Mouse (Mus musculus) lung, embryonic 14.5 days (tissue): ENCODE measurements around the gene Phkb. TPM values are rescaled to one million over a fixed set of nuclear protein-coding genes. Genes with fewer than 3 reads are reported as not detected.

Source experiments
- ATAC-seq: fragments of 200-750 bp; cut with Nextera tagmentation; 2 replicates; pipeline ENCODE4 v1.8.0; 2017; ENCODE audit warnings: mild to moderate bottlenecking, moderate TSS enrichment, moderate library complexity; ENCODE audit not compliant: insufficient read depth
- DNase-seq: peaks from one replicate; pipeline ENCODE4 v3.0.0-alpha.2; 2015
- H3K27ac ChIP-seq: fragments of 300-500 bp; sonication (generic); 2 replicates; pipeline ENCODE4 v1.5.1; 2014; ENCODE audit warnings: low read depth, mild to moderate bottlenecking, moderate library complexity
- H3K27me3 ChIP-seq: fragments of 300-500 bp; sonication (generic); 2 replicates; pipeline ENCODE4 v1.6.1; 2014; ENCODE audit warnings: low read length, control low read depth; ENCODE audit not compliant: insufficient read depth
- H3K36me3 ChIP-seq: fragments of 300-500 bp; sonication (generic); 2 replicates; pipeline ENCODE4 v1.6.1; 2014; ENCODE audit warnings: control low read depth; ENCODE audit not compliant: insufficient read depth
- H3K4me1 ChIP-seq: fragments of 300-500 bp; sonication (generic); 2 replicates; pipeline ENCODE4 v1.6.1; 2014; ENCODE audit warnings: antibody characterized with exemption, control low read depth; ENCODE audit not compliant: insufficient read depth
- H3K4me2 ChIP-seq: fragments of 300-500 bp; sonication (generic); 2 replicates; pipeline ENCODE4 v1.6.1; 2014; ENCODE audit warnings: mild to moderate bottlenecking
- H3K4me3 ChIP-seq: fragments of 300-500 bp; sonication (generic); 2 replicates; pipeline ENCODE4 v1.5.1; 2014; ENCODE audit warnings: low read depth, low read length
- H3K9ac ChIP-seq: fragments of 300-500 bp; sonication (generic); 2 replicates; pipeline ENCODE4 v1.6.1; 2014
- H3K9me3 ChIP-seq: fragments of 300-500 bp; sonication (generic); 2 replicates; pipeline ENCODE4 v1.6.1; 2016; ENCODE audit warnings: low read depth, low read length, control low read depth
- CTCF ChIP-seq: IDR thresholded peaks from 2 replicates; pipeline ENCODE4 v1.5.1; 2016; ENCODE audit warnings: antibody characterized with exemption, low read depth
- WGBS: fragments of 180-500 bp; shearing (Covaris S2); extraction: QIAGEN DNeasy Blood & Tissue Kit; methylation state at CpG from one replicate; pipeline ENCODE4 v1.1.7; 2014; 5-methylcytosine and 5-hydroxymethylcytosine counted together
- polyA plus RNA-seq: library from polyadenylated mRNA; unstranded; fragments of >200 nt; fragmentation: Nextera tagmentation; extraction: Ambion mirVana; gene quantifications from 2 replicates; pipeline ENCODE4 v1.2.1, GENCODE M21; 2014

Phkb gene
- polyA plus RNA-seq, 1 experiment from 2014 or later = 49.6 TPM

GRCm38 (mm10) chr8:86087468-86087867, 246.7 kb downstream of the Phkb start:
- no peak for TF ChIP-seq CTCF
- no peak overlapping the region for H3K4me2 ChIP-seq
- H3K27me3 ChIP-seq = no peaks in the 10 kb centered on the region
- H3K27ac ChIP-seq = no peak overlapping the region
- H3K9me3 ChIP-seq = no peaks in the 10 kb centered on the region
- WGBS = 73% methylated on average over 1 of the region's 1 CpGs
- no peak overlapping the region for H3K4me3 ChIP-seq
- no peaks in the 10 kb centered on the region for H3K4me1 ChIP-seq
- no peak for DNase-seq
- no peak overlapping the region for H3K9ac ChIP-seq
- no peak for ATAC-seq
- H3K36me3 ChIP-seq = no peaks in the 10 kb centered on the region

- ATAC-seq = no peak
- WGBS = 84% methylated on average over 10 of the region's 10 CpGs
- H3K9me3 ChIP-seq = no peaks in the 10 kb centered on the region
- no peaks in the 10 kb centered on the region for H3K36me3 ChIP-seq
- H3K4me3 ChIP-seq = no peak overlapping the region
- H3K27me3 ChIP-seq = no peaks in the 10 kb centered on the region
- TF ChIP-seq CTCF = no peak
- H3K9ac ChIP-seq = no peak overlapping the region
- H3K4me2 ChIP-seq = no peak overlapping the region
- no peak overlapping the region for H3K27ac ChIP-seq
- no peaks in the 10 kb centered on the region for H3K4me1 ChIP-seq
- DNase-seq = no peak
Observed at GRCm38 (mm10) chr8:86090666-86091065, 249.9 kb downstream of the Phkb start.

Other genes starting within 250 kb of the Phkb start
- gene Neto2, start 140.0 kb upstream of the Phkb start, polyA plus RNA-seq = 10.0 and 10.6 TPM in 2 replicates
- 81.4 and 82.4 TPM in 2 replicates for gene Itfg1, start within 50 bp of the Phkb start, polyA plus RNA-seq